Mouse (Mus musculus) intestine, embryonic 14.5 days (tissue): ENCODE data around the gene Zdhhc23. TPM values are rescaled to one million over a fixed set of nuclear protein-coding genes. Genes with fewer than 3 reads are reported as not detected.

Experiments
- ATAC-seq: fragments of 200-750 bp; cut with Nextera tagmentation; replicated peaks from 2 replicates; pipeline ENCODE4 v1.8.0; 2017; ENCODE audit warnings: low read depth, moderate number of reproducible peaks, moderate TSS enrichment, moderate library complexity; ENCODE audit not compliant: low FRiP score, low TSS enrichment
- DNase-seq: peaks from one replicate; pipeline ENCODE4 v3.0.0-alpha.2; 2018; ENCODE audit warnings: low spot score
- H3K27ac ChIP-seq: fragments of 300-500 bp; sonication (generic); 2 replicates; pipeline ENCODE4 v1.5.1; 2014; ENCODE audit warnings: low read depth, mild to moderate bottlenecking, control low read depth
- H3K27me3 ChIP-seq: fragments of 300-500 bp; sonication (generic); replicated peaks from 2 replicates; pipeline ENCODE4 v1.6.1; 2014; ENCODE audit warnings: low read length, control low read depth; ENCODE audit not compliant: control insufficient read depth, insufficient read depth
- H3K36me3 ChIP-seq: fragments of 300-500 bp; sonication (generic); 2 replicates; pipeline ENCODE4 v1.6.1; 2014; ENCODE audit warnings: low read length, control low read depth; ENCODE audit not compliant: control insufficient read depth, insufficient read depth
- H3K4me1 ChIP-seq: fragments of 300-500 bp; sonication (generic); replicated peaks from 2 replicates; pipeline ENCODE4 v1.6.1; 2014; ENCODE audit warnings: low read length, control low read depth, mixed read lengths; ENCODE audit not compliant: control insufficient read depth, insufficient read depth
- H3K4me2 ChIP-seq: fragments of 300-500 bp; sonication (generic); 2 replicates; pipeline ENCODE4 v1.6.1; 2014; ENCODE audit warnings: low read length
- H3K4me3 ChIP-seq: fragments of 300-500 bp; sonication (generic); 2 replicates; pipeline ENCODE4 v1.5.1; 2014; ENCODE audit warnings: low read depth, low read length, control low read depth, mixed read lengths
- H3K9ac ChIP-seq: fragments of 300-500 bp; sonication (generic); 2 replicates; pipeline ENCODE4 v1.6.1; 2014; ENCODE audit warnings: mild to moderate bottlenecking, low read length
- H3K9me3 ChIP-seq: fragments of 300-500 bp; sonication (generic); 2 replicates; pipeline ENCODE4 v1.6.1; 2016; ENCODE audit warnings: low read length, control low read depth; ENCODE audit not compliant: control insufficient read depth
- WGBS: fragments of 180-500 bp; shearing (Covaris S2); extraction: QIAGEN DNeasy Blood & Tissue Kit; methylation state at CpG from one replicate; pipeline ENCODE4 v1.1.7; 2014; 5-methylcytosine and 5-hydroxymethylcytosine counted together
- polyA plus RNA-seq: library from polyadenylated mRNA; unstranded; fragments of >200 nt; fragmentation: Nextera tagmentation; extraction: Ambion mirVana; gene quantifications from 2 replicates; pipeline ENCODE4 v1.2.1, GENCODE M21; 2014

The Zdhhc23 gene
- polyA plus RNA-seq, 1 experiment from 2014 or later, result 2.7 TPM

DNA sequence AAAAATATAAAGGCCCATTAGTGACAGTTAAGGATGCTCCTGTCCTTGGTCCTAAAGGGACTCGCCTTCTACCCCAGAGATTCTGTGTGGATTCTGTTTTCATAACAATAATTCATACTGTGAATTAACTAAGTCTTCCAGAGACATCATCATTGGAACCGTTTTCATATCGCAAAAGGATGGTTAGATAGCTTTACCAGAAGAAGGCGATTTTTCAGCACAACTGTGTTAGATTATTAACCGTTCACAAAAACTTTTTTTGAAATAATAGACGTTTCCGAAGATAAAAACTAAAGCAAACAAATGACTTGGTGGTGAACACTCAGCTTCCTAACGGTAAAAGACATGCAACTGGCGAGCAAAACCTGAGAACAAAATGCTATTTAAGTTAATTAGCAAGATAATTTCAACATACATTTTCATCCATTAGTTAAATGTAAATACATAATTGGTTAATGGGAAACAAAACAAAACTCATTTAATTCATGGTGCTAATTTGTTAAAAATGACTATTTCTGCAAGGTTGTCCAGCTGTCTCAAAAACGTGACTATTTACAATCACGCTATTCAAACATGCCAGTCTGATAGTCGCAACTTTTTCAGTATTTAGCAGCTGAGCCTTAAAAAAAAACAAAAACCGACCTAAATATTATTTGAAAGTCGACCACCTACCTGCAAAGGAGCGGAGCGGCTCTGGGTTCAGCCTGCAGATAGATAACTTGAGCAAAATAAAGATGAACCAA is 36.0 kb upstream of the Zdhhc23 start:
- peak overlapping the region; percentile 34; the same call in 1 of the 2 replicates for H3K9ac ChIP-seq
- ATAC-seq (0 out of 2 replicates have a peak, but pooled peaks have one; percentile 10), DNase-seq (peak; percentile 53)
- no peaks in the 10 kb centered on the region for H3K27me3 ChIP-seq
- H3K9me3 ChIP-seq, result no peaks in the 10 kb centered on the region
- H3K4me1 ChIP-seq, result no peaks in the 10 kb centered on the region
- H3K4me3 ChIP-seq, result peak overlapping the region; percentile 36
- WGBS, result 52% methylated on average over 16 of the region's 16 CpGs
- H3K4me2 ChIP-seq, result peak overlapping the region; percentile 44
- H3K27ac ChIP-seq, result no peak overlapping the region
- no peaks in the 10 kb centered on the region for H3K36me3 ChIP-seq

- H3K4me1 ChIP-seq, result no peaks in the 10 kb centered on the region
- H3K36me3 ChIP-seq, result no peaks in the 10 kb centered on the region
- H3K9me3 ChIP-seq, result no peaks in the 10 kb centered on the region
- H3K4me3 ChIP-seq, result no peak overlapping the region
- no peaks in the 10 kb centered on the region for H3K27me3 ChIP-seq
- ATAC-seq, result no peak
- WGBS, result 53% methylated on average over 5 of the region's 5 CpGs
- H3K9ac ChIP-seq, result no peak overlapping the region
- DNase-seq, result peak; percentile 24
- H3K4me2 ChIP-seq, result no peak overlapping the region
- H3K27ac ChIP-seq, result no peak overlapping the region
Measured at GRCm38 (mm10) chr16:44011010-44011409, 31.4 kb upstream of the Zdhhc23 start.

- WGBS, result 58% methylated on average over 5 of the region's 5 CpGs
- H3K36me3 ChIP-seq, result no peaks in the 10 kb centered on the region
- ATAC-seq, result no peak
- H3K9me3 ChIP-seq, result no peaks in the 10 kb centered on the region
- no peak overlapping the region for H3K4me3 ChIP-seq
- H3K27ac ChIP-seq, result no peak overlapping the region
- no peaks in the 10 kb centered on the region for H3K4me1 ChIP-seq
- no peak overlapping the region for H3K9ac ChIP-seq
- peak; percentile 35 for DNase-seq
- no peaks in the 10 kb centered on the region for H3K27me3 ChIP-seq
- no peak overlapping the region for H3K4me2 ChIP-seq
Measured at GRCm38 (mm10) chr16:44002086-44002485, 22.5 kb upstream of the Zdhhc23 start.

- Histone ChIP-seq H3K4me2 (no peak overlapping the region), H3K27me3 (no peaks in the 10 kb centered on the region), H3K9ac (no peak overlapping the region), H3K27ac (no peak overlapping the region), H3K4me1 (no peaks in the 10 kb centered on the region), H3K36me3 (no peaks in the 10 kb centered on the region), H3K4me3 (no peak overlapping the region), H3K9me3 (no peaks in the 10 kb centered on the region)
- 82% methylated on average over 5 of the region's 5 CpGs for WGBS
- DNase-seq (peak; percentile 6), ATAC-seq (no peak)
Measured at GRCm38 (mm10) chr16:43999541-43999940, 19.9 kb upstream of the Zdhhc23 start.

DNA sequence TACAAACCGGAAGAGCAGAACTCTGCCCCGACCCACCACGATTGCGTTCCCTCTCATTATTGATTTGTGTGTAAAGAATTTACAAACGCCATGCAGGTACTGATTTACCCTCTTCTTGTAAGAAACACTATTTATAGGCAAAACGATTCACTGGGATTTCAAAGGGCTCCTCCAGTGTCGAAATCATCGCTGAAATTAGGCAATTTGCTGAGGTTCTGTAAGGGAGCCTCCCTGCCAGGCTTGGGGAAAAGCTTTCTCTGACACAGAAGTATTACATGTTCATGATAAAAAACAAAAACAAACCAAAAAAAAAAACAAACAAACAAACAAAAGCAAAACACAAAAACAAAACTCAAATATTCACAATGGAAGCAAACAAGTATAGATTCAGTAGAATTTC is 19.5 kb upstream of the Zdhhc23 start:
- Histone ChIP-seq H3K9me3 (no peaks in the 10 kb centered on the region), H3K4me3 (no peak overlapping the region), H3K9ac (no peak overlapping the region), H3K4me1 (no peaks in the 10 kb centered on the region), H3K36me3 (no peaks in the 10 kb centered on the region), H3K27me3 (no peaks in the 10 kb centered on the region), H3K4me2 (no peak overlapping the region), H3K27ac (no peak overlapping the region)
- DNase-seq, result no peak
- 82% methylated on average over 8 of the region's 8 CpGs for WGBS
- no peak for ATAC-seq

DNA sequence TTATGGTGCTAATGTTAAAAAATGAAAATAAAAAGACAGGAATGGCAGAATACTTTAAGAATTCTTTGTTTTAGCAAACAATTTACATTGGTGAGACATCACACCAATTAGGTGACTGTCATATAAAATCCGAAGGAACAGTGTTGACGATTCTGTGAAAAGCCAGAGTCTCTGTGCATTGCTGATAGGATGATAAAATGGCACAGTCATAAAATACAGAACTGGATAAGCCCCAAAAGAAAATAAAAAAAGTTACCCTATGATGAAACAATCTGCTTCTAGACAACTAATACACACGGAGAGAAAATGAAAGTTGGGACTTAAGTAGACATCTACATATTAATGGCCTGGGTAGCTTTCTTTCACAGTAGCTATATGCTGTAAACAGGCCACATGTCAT is 15.0 kb upstream of the Zdhhc23 start:
- no peak for ATAC-seq
- H3K36me3 ChIP-seq, result no peaks in the 10 kb centered on the region
- H3K9ac ChIP-seq, result no peak overlapping the region
- H3K4me2 ChIP-seq, result no peak overlapping the region
- WGBS, result 82% methylated on average over 3 of the region's 3 CpGs
- DNase-seq, result no peak
- H3K27me3 ChIP-seq, result no peaks in the 10 kb centered on the region
- H3K9me3 ChIP-seq, result no peaks in the 10 kb centered on the region
- no peak overlapping the region for H3K4me3 ChIP-seq
- no peak overlapping the region for H3K27ac ChIP-seq
- H3K4me1 ChIP-seq, result no peaks in the 10 kb centered on the region

DNA sequence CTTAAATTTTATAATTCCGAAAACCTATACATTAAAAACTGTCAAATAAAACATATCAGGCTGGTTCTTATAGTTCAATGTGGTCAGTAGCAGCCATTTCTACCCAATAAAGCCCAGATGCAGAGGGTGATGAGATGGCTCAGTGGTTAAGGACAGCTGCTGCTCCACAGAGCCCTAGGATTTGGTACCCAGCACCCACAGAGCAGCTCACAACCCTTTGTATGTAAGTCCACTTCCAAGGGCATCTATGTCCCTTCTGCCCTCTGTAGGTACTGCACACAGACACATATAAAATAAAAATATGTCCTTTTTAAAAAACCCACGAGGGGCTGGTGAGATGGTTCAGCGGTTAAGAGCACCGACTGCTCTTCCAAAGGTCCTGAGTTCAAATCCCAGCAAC is 6.7 kb upstream of the Zdhhc23 start:
- no peak for ATAC-seq
- H3K4me3 ChIP-seq, result no peak overlapping the region
- no peak overlapping the region for H3K9ac ChIP-seq
- H3K27ac ChIP-seq, result no peak overlapping the region
- no peak for DNase-seq
- H3K27me3 ChIP-seq, result no peaks in the 10 kb centered on the region
- H3K4me1 ChIP-seq, result no peaks in the 10 kb centered on the region
- H3K9me3 ChIP-seq, result no peaks in the 10 kb centered on the region
- no peaks in the 10 kb centered on the region for H3K36me3 ChIP-seq
- WGBS, result 92% methylated on average over 4 of the region's 4 CpGs
- H3K4me2 ChIP-seq, result no peak overlapping the region

DNA sequence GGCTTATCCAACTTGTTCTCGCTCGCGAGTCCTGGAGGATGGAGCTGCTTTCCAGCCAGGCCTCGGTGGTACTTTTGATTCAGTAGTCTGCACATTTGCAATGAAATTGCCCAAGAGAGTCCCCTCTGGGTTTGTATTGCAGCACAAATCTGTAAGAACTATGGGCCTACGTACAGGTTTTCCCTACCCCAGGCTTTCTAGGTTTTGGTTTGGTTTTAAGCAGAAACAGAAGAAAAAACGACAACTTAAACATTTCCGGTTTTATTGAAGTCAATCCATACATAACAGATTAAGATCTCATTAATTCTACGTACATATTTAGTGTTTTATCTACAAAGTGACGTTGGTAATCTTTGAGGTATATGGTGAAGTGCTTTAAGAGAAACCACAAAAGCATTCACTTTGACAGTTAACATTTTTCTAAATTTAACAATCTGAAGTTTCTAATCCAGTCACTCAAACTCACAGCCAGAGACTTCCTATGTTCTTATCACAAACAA is 569 bp upstream of the Zdhhc23 start:
- Histone ChIP-seq H3K9ac (peak overlapping the region; percentile 52), H3K9me3 (no peaks in the 10 kb centered on the region), H3K36me3 (no peaks in the 10 kb centered on the region), H3K4me1 (no peaks in the 10 kb centered on the region), H3K27me3 (peaks cover 25% of the 10 kb centered on the region; the same call in 1 of the 2 replicates), H3K4me3 (peak overlapping the region; percentile 66), H3K27ac (no peak overlapping the region), H3K4me2 (peak overlapping the region; percentile 100)
- DNase-seq (no peak), ATAC-seq (0 out of 2 replicates have a peak, but pooled peaks have one; percentile 1)
- 28% methylated on average over 9 of the region's 9 CpGs for WGBS

DNA sequence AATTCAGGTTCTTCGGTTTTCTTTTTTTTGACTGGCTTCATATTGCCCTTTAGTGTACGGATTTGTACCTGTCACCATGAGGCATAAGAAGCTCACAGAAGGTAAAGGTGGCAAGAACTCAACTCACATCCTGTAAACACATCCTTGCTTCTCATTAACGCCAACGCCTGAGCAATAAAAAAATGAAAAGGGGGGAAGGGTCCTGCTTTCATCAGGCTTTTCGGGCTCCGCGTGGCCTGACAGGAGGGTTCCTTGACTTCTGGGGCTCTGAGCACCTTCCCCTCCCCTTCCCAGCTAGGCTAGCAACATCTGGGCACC is 622 bp downstream of the Zdhhc23 start:
- H3K4me1 ChIP-seq, result no peaks in the 10 kb centered on the region
- DNase-seq (no peak), ATAC-seq (no peak)
- no peaks in the 10 kb centered on the region for H3K36me3 ChIP-seq
- H3K9me3 ChIP-seq, result no peaks in the 10 kb centered on the region
- peak overlapping the region; percentile 66 for H3K4me3 ChIP-seq
- 12% methylated on average over 7 of the region's 7 CpGs for WGBS
- H3K27ac ChIP-seq, result no peak overlapping the region
- H3K9ac ChIP-seq, result peak overlapping the region; percentile 52
- H3K4me2 ChIP-seq, result peak overlapping the region; percentile 100
- peaks cover 25% of the 10 kb centered on the region; the same call in 1 of the 2 replicates for H3K27me3 ChIP-seq
